Mouse (Mus musculus): ENCODE measurements around the gene Apoa5. TPM values are rescaled to one million over a fixed set of nuclear protein-coding genes. Genes with fewer than 3 reads are reported as not detected.

Gene Apoa5
- 0.46 and 0.53 TPM in 2 replicates for polyA plus RNA-seq (2012; rRNA removed)

DNA sequence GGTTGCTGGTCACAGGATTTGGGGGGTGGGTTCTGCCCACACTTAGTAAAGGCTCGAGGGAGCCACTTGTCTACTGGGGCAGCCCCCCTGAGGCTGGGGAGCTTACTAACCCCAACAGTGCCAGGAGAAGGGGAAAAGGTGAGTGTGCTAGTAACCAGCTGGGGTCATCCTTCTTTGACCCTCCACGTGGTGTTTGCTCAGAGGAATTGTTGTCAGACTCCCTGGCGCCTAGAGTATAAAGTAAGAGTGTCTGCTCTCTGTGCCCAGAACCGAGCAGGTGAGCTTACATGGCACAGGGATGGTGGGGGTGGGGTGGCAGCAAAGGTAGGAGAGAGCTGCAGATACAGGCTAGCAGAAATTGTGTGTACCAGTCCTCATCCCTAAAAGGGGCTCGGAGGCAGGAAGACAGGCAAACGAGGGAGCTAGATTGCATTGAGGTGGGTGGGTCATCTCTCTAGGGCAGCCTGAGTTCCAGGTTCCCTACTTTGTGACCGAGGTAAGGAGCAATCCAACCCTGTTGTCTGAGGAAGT, at the start of gene Apoa5:
Apoa5 (plus strand) TSS at position 291 of the 531 bp plus-strand sequence.

DNA sequence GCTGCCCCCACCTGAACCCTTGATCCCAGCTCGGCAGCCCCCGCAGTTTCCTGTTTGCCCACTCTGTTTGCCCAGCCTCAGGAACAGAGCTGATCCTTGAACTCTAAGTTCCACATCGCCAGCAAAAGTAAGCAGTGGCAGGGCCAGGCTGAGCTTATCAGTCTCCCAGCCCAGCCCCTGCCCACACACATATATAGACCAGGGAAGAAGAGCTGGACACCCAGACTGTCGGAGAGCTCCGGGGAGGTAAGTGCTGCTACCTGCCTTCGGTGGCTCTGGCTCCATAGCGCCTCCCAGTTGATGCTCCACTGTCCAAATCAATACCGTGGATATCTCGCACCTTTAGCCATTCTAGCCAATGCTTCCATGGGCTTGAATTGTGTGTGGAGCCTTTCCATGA, 39.9 kb upstream of the Apoa5 start, which contains the start of gene Apoa1:
Apoa1 (plus strand) TSS at position 90 of the 400 bp plus-strand sequence.

DNA sequence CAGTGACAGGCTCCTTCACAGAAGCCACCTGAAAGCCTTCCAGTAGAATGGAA, 33.0 kb upstream of the Apoa5 start, which contains the start of gene Apoc3:
Apoc3 (minus strand) TSS at position 41 of the 53 bp plus-strand sequence.

DNA sequence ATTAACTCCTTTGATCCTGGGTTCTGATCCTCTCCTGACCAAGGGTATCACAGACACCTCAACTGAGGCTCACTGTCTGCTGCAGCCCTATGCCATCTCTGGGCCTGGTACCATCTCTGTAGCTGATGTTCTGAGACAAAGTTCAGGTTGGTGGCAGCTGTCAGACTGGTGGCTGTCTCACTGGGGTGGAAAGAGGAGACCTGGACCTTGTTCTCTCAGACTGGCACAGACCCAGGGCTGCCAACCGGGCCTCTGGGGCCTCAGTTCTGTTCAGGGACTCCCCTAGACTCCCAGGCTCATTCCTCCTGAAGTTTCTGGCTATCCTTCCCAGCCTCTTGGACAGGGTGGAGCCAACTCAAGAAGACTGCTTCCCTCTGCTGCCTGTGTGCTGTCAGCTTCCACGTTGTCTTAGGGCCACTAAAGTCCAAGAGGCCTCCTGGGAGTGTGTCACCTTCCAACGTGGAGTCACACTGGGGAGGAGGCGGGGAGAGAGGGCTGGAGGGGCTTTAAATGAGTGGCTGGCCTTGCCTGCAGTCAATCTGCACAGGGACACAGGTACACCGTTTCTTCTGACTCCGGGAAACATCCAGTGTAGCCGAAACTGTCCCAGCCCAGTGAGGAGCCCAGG, 27.8 kb upstream of the Apoa5 start, which contains the start of gene Apoa4:
Apoa4 (plus strand) TSS at position 171 of the 628 bp plus-strand sequence.

GRCm38 (mm10) chr9:46272677-46273454, 4.4 kb downstream of the Apoa5 start, which contains the start of gene Zpr1:
Gene Zpr1 (plus strand): TSS chr9:46273064.

DNA sequence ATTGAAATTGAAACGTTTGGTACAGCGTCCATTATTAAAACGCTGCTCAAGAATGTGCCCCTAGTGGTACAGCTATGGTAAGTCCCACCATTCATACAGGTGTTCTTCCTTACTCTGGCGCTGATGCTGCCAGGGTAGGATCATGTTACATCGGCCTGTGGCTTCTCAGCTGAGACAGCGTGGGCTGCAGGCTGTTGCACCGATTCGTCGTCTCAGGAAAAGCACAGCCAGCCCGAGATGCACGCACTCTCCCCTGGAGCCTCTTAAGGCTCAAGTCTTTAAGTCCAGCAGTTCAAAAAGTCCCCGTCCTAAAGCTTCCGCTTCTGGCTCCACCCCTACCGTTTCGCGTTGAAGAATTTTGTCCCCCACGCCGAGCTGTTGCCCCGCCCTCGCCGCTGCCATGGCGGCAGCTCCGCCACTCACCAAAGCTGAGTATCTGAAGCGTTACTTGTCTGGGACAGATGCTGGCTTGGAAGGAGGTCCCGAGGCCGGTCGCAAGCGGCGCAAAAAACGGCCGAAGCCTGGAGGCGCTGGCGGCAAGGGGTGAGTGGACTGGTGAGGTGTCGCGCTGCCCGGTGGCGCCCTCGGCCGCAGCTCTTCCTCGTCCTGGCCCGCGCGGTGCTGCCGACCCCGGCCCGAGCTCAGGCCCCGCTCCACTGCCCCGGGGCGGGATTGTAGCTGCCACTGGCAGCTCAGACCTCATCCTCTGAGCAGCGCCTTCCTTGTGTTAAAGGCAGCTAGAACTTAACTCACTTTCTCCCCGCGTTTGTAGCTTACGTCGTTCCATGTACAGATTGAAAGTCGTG, 14.4 kb downstream of the Apoa5 start, which contains the start of gene Bud13:
Bud13 (plus strand) TSS at position 378 of the 806 bp plus-strand sequence.

GRCm38 (mm10) chr9:46319886-46320285, 51.5 kb downstream of the Apoa5 start, which contains the start of gene 4931429L15Rik:
Gene 4931429L15Rik (minus strand): TSS chr9:46319986.

Other genes with a start within 250 kb of the Apoa5 start
- gene Apoa1, start 40.1 kb upstream of the Apoa5 start, polyA plus RNA-seq (2012; rRNA removed), result 1,197 and 1,407 TPM in 2 replicates
- gene Apoc3, start 33.0 kb upstream of the Apoa5 start, polyA plus RNA-seq (2012; rRNA removed), result 1.7 and 2.7 TPM in 2 replicates
- gene Apoa4, start 27.9 kb upstream of the Apoa5 start, polyA plus RNA-seq (2012; rRNA removed), result 0.35 and 0.53 TPM in 2 replicates
- 15.9 and 18.5 TPM in 2 replicates for gene Zpr1, start 4.4 kb downstream of the Apoa5 start, polyA plus RNA-seq (2012; rRNA removed)
- 4.8 and 5.3 TPM in 2 replicates for gene Bud13, start 14.4 kb downstream of the Apoa5 start, polyA plus RNA-seq (2012; rRNA removed)
- not detected in 2 replicates for gene 4931429L15Rik, start 51.4 kb downstream of the Apoa5 start, polyA plus RNA-seq (2012; rRNA removed)